ENCODE assay signal across 8 mouse cellular contexts in the genomic region with DNA sequence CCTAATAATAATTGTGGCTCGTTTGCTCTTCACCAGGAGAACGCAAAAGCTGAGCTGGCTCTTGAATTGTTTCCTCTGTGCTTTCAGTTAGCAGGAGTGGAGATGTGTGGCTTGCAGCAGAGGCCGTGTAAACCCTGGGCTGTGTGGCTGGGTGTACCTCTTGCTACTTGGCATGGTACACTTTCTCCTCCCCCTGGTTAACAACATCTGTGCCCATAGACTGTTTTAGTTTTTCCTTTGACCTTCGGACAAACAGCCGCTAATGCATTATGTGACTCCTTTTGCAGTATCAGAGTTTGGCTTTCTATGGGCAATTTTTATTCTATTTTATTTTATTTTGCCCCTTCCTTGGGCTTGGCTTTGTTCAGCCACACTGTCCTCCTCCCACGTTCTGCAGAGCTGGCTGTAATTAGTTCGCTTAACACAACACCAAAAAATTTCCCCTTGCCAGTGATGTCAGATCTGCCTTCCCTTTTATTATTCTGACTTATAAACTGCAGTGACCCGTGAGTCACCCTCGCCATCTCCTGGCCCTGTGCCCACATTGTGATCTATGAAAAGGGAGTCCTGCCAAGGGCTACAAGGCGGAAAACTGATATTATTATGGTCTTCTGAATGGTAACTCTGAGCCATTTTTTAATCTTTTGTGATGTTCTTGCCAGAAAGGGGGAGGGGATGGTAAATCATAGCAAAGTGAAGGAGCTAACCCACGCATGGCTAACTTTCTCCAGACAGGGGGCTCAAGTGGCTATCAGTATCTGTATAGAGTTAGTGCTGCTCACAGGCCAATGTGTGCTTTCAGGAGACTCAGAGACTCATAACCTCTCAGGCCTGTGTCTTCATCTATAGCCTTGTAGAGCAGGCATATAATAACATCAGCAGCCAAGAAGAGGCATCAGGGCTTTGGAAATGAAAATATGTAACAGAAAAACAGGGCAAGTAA.
DNase-seq lines count a peak whose midpoint lies in the region; ATAC-seq and TF ChIP-seq lines count a peak whose summit lies in the region.

No protein-coding gene starts in this region.

- no peak overlapping the region for H3ac ChIP-seq in myocyte (ENCODE audit: control insufficient read depth, insufficient read length)

- peaks cover 57% of the 10 kb centered on the region for H3K4me1 ChIP-seq in forebrain, embryonic 10.5 days
- H3K4me1 ChIP-seq in forebrain, embryonic 11.5 days (replicated peaks; ENCODE audit: control insufficient read depth, insufficient read depth, low read length), result peaks cover 7% of the 10 kb centered on the region; the same call in 1 of the 2 replicates
- H3K4me1 ChIP-seq in embryonic facial prominence, embryonic 14.5 days (ENCODE audit: control insufficient read depth, insufficient read depth, low read length), result peaks cover 56% of the 10 kb centered on the region
- H3K4me1 ChIP-seq in limb, embryonic 10.5 days, result peaks cover 55% of the 10 kb centered on the region

- no peaks in the 10 kb centered on the region for H3K79me2 ChIP-seq in myocyte (ENCODE audit: control insufficient read depth, insufficient read depth)

- WGBS in forebrain, embryonic 10.5 days, result 53% methylated on average over 11 of the region's 11 CpGs
- 34% methylated on average over 11 of the region's 11 CpGs for WGBS in forebrain, embryonic 11.5 days
- 30% methylated on average over 11 of the region's 11 CpGs for WGBS in embryonic facial prominence, embryonic 14.5 days
- 76% methylated on average over 11 of the region's 11 CpGs for WGBS in limb, embryonic 10.5 days

- no peak overlapping the region for H3K4me2 ChIP-seq in forebrain, embryonic 11.5 days (ENCODE audit: low read depth, low read length, severe bottlenecking)
- no peak overlapping the region; the same call in 1 of the 2 replicates for H3K4me2 ChIP-seq in embryonic facial prominence, embryonic 14.5 days (ENCODE audit: low read depth, low read length)
- peak overlapping the region; percentile 57 for H3K4me2 ChIP-seq in myocyte (ENCODE audit: low read depth)

- no peaks in the 10 kb centered on the region for H3K27me3 ChIP-seq in forebrain, embryonic 10.5 days (ENCODE audit: poor library complexity, severe bottlenecking)
- H3K27me3 ChIP-seq in forebrain, embryonic 11.5 days (ENCODE audit: control insufficient read depth, insufficient read depth, low read length), result no peaks in the 10 kb centered on the region
- H3K27me3 ChIP-seq in embryonic facial prominence, embryonic 14.5 days (replicated peaks; ENCODE audit: control insufficient read depth, insufficient read depth, low read length), result no peaks in the 10 kb centered on the region
- no peaks in the 10 kb centered on the region for H3K27me3 ChIP-seq in limb, embryonic 10.5 days (ENCODE audit: low read depth, poor library complexity, severe bottlenecking)
- no peaks in the 10 kb centered on the region for H3K27me3 ChIP-seq in myocyte (ENCODE audit: control insufficient read depth, insufficient read depth, insufficient read length)

- peak overlapping the region; percentile 44 for H3K27ac ChIP-seq in forebrain, embryonic 10.5 days
- no peak overlapping the region for H3K27ac ChIP-seq in forebrain, embryonic 11.5 days (ENCODE audit: low read depth, low read length)
- peak overlapping the region; percentile 53 for H3K27ac ChIP-seq in embryonic facial prominence, embryonic 14.5 days (replicated peaks; ENCODE audit: low read depth, low read length)
- 0 out of 2 replicates have a peak overlapping the region, but pooled peaks have one; percentile 12 for H3K27ac ChIP-seq in limb, embryonic 10.5 days

- H3K9ac ChIP-seq in forebrain, embryonic 11.5 days (ENCODE audit: low read length), result no peak overlapping the region
- no peak overlapping the region for H3K9ac ChIP-seq in embryonic facial prominence, embryonic 14.5 days (ENCODE audit: low read depth, low read length)

- no peak for TF ChIP-seq POLR2A in myocyte (IDR thresholded peaks at IDR 0.05; ENCODE audit: insufficient read length, low read depth)

- no peak overlapping the region for H3K4me3 ChIP-seq in forebrain, embryonic 10.5 days
- H3K4me3 ChIP-seq in forebrain, embryonic 11.5 days (ENCODE audit: low read depth, low read length), result no peak overlapping the region
- no peak overlapping the region for H3K4me3 ChIP-seq in embryonic facial prominence, embryonic 14.5 days (ENCODE audit: low read depth, low read length)
- H3K4me3 ChIP-seq in limb, embryonic 10.5 days, result no peak overlapping the region
- no peak overlapping the region for H3K4me3 ChIP-seq in myocyte

- DNase-seq in forebrain, embryonic 10.5 days (ENCODE audit: extremely low spot score, low spot score), result no peak
- no peak for DNase-seq in forebrain, embryonic 11.5 days (ENCODE audit: low spot score)
- DNase-seq in embryonic facial prominence, embryonic 14.5 days (ENCODE audit: low spot score), result peak; percentile 84
- DNase-seq in heart, postnatal 4 days, result peak; percentile 90
- DNase-seq in limb, embryonic 10.5 days (ENCODE audit: low spot score), result no peak
- no peak for DNase-seq in thymus, postnatal 25 days
- DNase-seq in B cell, adult 2 months, result no peak

- no peaks in the 10 kb centered on the region for H3K36me3 ChIP-seq in forebrain, embryonic 10.5 days (replicated peaks)
- H3K36me3 ChIP-seq in forebrain, embryonic 11.5 days (ENCODE audit: control insufficient read depth, insufficient read depth, low read length), result no peaks in the 10 kb centered on the region
- H3K36me3 ChIP-seq in embryonic facial prominence, embryonic 14.5 days (ENCODE audit: control insufficient read depth, insufficient read depth, low read length), result no peaks in the 10 kb centered on the region
- H3K36me3 ChIP-seq in limb, embryonic 10.5 days, result no peaks in the 10 kb centered on the region
- no peaks in the 10 kb centered on the region for H3K36me3 ChIP-seq in myocyte (ENCODE audit: control insufficient read depth, insufficient read depth)

- no peaks in the 10 kb centered on the region for H3K9me3 ChIP-seq in forebrain, embryonic 10.5 days
- no peaks in the 10 kb centered on the region for H3K9me3 ChIP-seq in forebrain, embryonic 11.5 days (ENCODE audit: control insufficient read depth, low read length)
- no peaks in the 10 kb centered on the region for H3K9me3 ChIP-seq in embryonic facial prominence, embryonic 14.5 days (ENCODE audit: control insufficient read depth, low read length)
- no peaks in the 10 kb centered on the region for H3K9me3 ChIP-seq in limb, embryonic 10.5 days (replicated peaks)

- ATAC-seq in forebrain, embryonic 11.5 days (replicated peaks; ENCODE audit: low FRiP score), result no peak
- ATAC-seq in embryonic facial prominence, embryonic 14.5 days (ENCODE audit: low read depth), result peak; percentile 45

TF ChIP-seq in myocyte, 11 proteins besides CTCF, POLR2A, EP300 and RAD21:
- TF ChIP-seq MAX (IDR thresholded peaks at IDR 0.05; ENCODE audit: low read depth) (no peak), CEBPB (IDR thresholded peaks at IDR 0.05; ENCODE audit: insufficient read depth, poor library complexity, severe bottlenecking) (no peak), TCF3 (IDR thresholded peaks at IDR 0.05; ENCODE audit: insufficient read length, low read depth) (no peak), E2F4 (IDR thresholded peaks at IDR 0.05; ENCODE audit: insufficient read depth) (no peak), USF1 (IDR thresholded peaks at IDR 0.05; ENCODE audit: low read depth) (no peak), MYOG (IDR thresholded peaks at IDR 0.05; ENCODE audit: control insufficient read depth in 1 of 3, insufficient read depth in 1 of 3, insufficient read length in 2 of 3, low read depth in 2 of 3) (no peak)

Comparison
In these comparisons a context has a peak if more than half of its experiments do, and no peak if none do; other contexts are left out.
1. DNase-seq: peak in embryonic facial prominence, embryonic 14.5 days (single experiment) and heart, postnatal 4 days (single experiment); none in forebrain, embryonic 10.5 days (single experiment), forebrain, embryonic 11.5 days (single experiment), limb, embryonic 10.5 days (single experiment), thymus, postnatal 25 days (single experiment) and B cell, adult 2 months (0 of 2).